8 mouse cellular contexts compared by ENCODE assay signal in genomic region chr14:20970927-20971326, GRCm38 (mm10). TPM values are rescaled to one million over a fixed set of nuclear protein-coding genes. Genes with fewer than 3 reads are reported as not detected.
DNase-seq lines count a peak whose midpoint lies in the region; ATAC-seq lines count a peak whose summit lies in the region.
"Had no signal": no experiment of that assay in that cellular context is flagged by ENCODE, and none has a peak within 500 bp of the region (broad histone marks: within the 10 kb centered on the region; RNA-seq: fewer than 3 reads in every experiment).

No protein-coding gene starts in this region.

- H3K27ac ChIP-seq in midbrain, embryonic 16.5 days (ENCODE audit: low read length) = 0 out of 2 replicates have a peak overlapping the region, but pooled peaks have one; percentile 12
- no peak overlapping the region for H3K27ac ChIP-seq in midbrain, embryonic 15.5 days
- peak overlapping the region; percentile 62 for H3K27ac ChIP-seq in forebrain, embryonic 14.5 days (ENCODE audit: low read depth, low read length)

- no peak overlapping the region for H3K4me2 ChIP-seq in midbrain, embryonic 16.5 days (ENCODE audit: low read length)
- H3K4me2 ChIP-seq in midbrain, embryonic 15.5 days = no peak overlapping the region
- H3K4me2 ChIP-seq in forebrain, embryonic 14.5 days (ENCODE audit: low read length) = no peak overlapping the region

- no peaks in the 10 kb centered on the region for H3K9me3 ChIP-seq in midbrain, embryonic 16.5 days (replicated peaks; ENCODE audit: control insufficient read depth, low read length, poor library complexity, severe bottlenecking)
- H3K9me3 ChIP-seq in midbrain, embryonic 15.5 days = no peaks in the 10 kb centered on the region
- H3K9me3 ChIP-seq in forebrain, embryonic 14.5 days (replicated peaks; ENCODE audit: control insufficient read depth, low read length) = no peaks in the 10 kb centered on the region
- H3K9me3 ChIP-seq: G1E had no signal

- ATAC-seq in midbrain, embryonic 16.5 days = no peak
- no peak for ATAC-seq in midbrain, embryonic 15.5 days (replicated peaks)
- peak; percentile 88 for ATAC-seq in forebrain, embryonic 14.5 days

- no peaks in the 10 kb centered on the region for H3K27me3 ChIP-seq in midbrain, embryonic 16.5 days (ENCODE audit: control insufficient read depth, insufficient read depth, low read depth, low read length)
- no peaks in the 10 kb centered on the region for H3K27me3 ChIP-seq in midbrain, embryonic 15.5 days (replicated peaks)
- H3K27me3 ChIP-seq in forebrain, embryonic 14.5 days (replicated peaks; ENCODE audit: control insufficient read depth, insufficient read depth, low read length) = no peaks in the 10 kb centered on the region

- peak; percentile 93 for DNase-seq in forebrain, embryonic 14.5 days (ENCODE audit: low spot score)
- DNase-seq in layer of hippocampus, adult 8-10 months (ENCODE audit: low spot score in 2 of 2) = peak; percentile 62 to 72
- DNase-seq in telencephalon, adult 2 months (ENCODE audit: low read depth, low spot score) = peak; percentile 66
- no peak for DNase-seq in adrenal gland, adult 18-20 months (ENCODE audit: low spot score in 2 of 2)
- DNase-seq in liver = no peak

- 72% methylated on average over 9 of the region's 9 CpGs for WGBS in midbrain, embryonic 16.5 days
- 72% methylated on average over 9 of the region's 9 CpGs for WGBS in midbrain, embryonic 15.5 days
- WGBS in forebrain, embryonic 14.5 days = 21% methylated on average over 9 of the region's 9 CpGs

- no peak overlapping the region for H3K4me3 ChIP-seq in midbrain, embryonic 16.5 days (ENCODE audit: low read depth, low read length)
- H3K4me3 ChIP-seq in midbrain, embryonic 15.5 days = no peak overlapping the region
- H3K4me3 ChIP-seq in forebrain, embryonic 14.5 days (ENCODE audit: low read depth, low read length) = no peak overlapping the region

- 0 out of 2 replicates have a peak overlapping the region, but pooled peaks have one; percentile 28 for H3K9ac ChIP-seq in midbrain, embryonic 16.5 days (ENCODE audit: low read depth, low read length)
- H3K9ac ChIP-seq in midbrain, embryonic 15.5 days = no peak overlapping the region
- no peak overlapping the region for H3K9ac ChIP-seq in forebrain, embryonic 14.5 days (ENCODE audit: low read length)

- H3K36me3 ChIP-seq in midbrain, embryonic 16.5 days (ENCODE audit: control insufficient read depth, insufficient read depth, low read length) = no peaks in the 10 kb centered on the region
- no peaks in the 10 kb centered on the region for H3K36me3 ChIP-seq in midbrain, embryonic 15.5 days (replicated peaks)
- no peaks in the 10 kb centered on the region for H3K36me3 ChIP-seq in forebrain, embryonic 14.5 days (ENCODE audit: control insufficient read depth, insufficient read depth, low read length)

- peaks cover 8% of the 10 kb centered on the region for H3K4me1 ChIP-seq in midbrain, embryonic 16.5 days (ENCODE audit: control insufficient read depth, insufficient read depth, low read length)
- peaks cover 4% of the 10 kb centered on the region; the same call in 1 of the 2 replicates for H3K4me1 ChIP-seq in midbrain, embryonic 15.5 days
- peaks cover 22% of the 10 kb centered on the region for H3K4me1 ChIP-seq in forebrain, embryonic 14.5 days (ENCODE audit: control insufficient read depth, insufficient read depth, low read length)

RNA-seq across cellular contexts. Expression of gene Vcl, which starts 41.7 kb away (rescaled TPM):
- 11.9 and 12.6 TPM in 2 replicates for polyA plus RNA-seq in midbrain, embryonic 16.5 days (2015; fragmentation: Nextera tagmentation; extraction: Ambion mirVana)
- 12.2 and 12.8 TPM in 2 replicates for polyA plus RNA-seq in midbrain, embryonic 15.5 days (2015; fragmentation: Nextera tagmentation; extraction: Ambion mirVana)
- 8.4 and 9.3 TPM in 2 replicates for polyA plus RNA-seq in forebrain, embryonic 14.5 days (2014; fragmentation: Nextera tagmentation; extraction: Ambion mirVana)
- 10 to 100 TPM; 27.6 to 36.3 (median 30.7) TPM for total RNA-seq in layer of hippocampus, adult 8-10 months (2022)
- 100 to 1,000 TPM in 1 of 2 experiments, 10 to 100 TPM in 1; 83.0 to 123 TPM for total RNA-seq in adrenal gland, adult 18-20 months (2021)

Comparison
In these comparisons a context has a peak if more than half of its experiments do, and no peak if none do; other contexts are left out.
1. DNase-seq: peak in forebrain, embryonic 14.5 days (single experiment), layer of hippocampus, adult 8-10 months (2 of 2) and telencephalon, adult 2 months (single experiment); none in adrenal gland, adult 18-20 months (0 of 2) and liver (single experiment).